In the genomic region with DNA sequence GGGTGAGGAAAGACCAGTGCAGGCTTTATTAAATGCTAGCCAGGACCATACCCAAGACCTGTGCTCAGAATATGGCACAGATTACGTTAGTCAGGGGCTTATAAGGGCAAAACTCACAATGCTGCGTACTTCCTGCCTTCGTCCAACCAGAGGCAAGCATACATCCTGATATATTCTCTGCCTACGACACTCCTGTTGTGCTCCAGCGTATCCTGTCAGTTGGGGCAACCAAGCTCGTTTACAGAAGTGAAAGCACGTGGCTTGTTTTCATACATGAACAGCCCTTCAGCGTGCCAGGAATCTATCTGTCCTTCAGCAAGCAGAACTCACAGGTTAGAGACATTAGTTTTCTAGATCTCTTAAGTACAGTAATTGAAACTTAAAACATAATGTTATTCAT, we compare ENCODE assay signal across 24 mouse cellular contexts.
"Had no signal": no experiment of that assay in that cellular context is flagged by ENCODE, and none has a peak within 500 bp of the region (broad histone marks: within the 10 kb centered on the region; RNA-seq: fewer than 3 reads in every experiment).

No protein-coding gene starts in this region.

- H3K4me2 ChIP-seq: intestine, embryonic 15.5 days; kidney, embryonic 15.5 days; limb, embryonic 12.5 days; limb, embryonic 15.5 days; liver, embryonic 11.5 days; lung, embryonic 14.5 days; midbrain, embryonic 11.5 days; neural tube, embryonic 13.5 days had no signal

- H3K36me3 ChIP-seq: intestine, embryonic 15.5 days; kidney, embryonic 15.5 days; limb, embryonic 12.5 days; limb, embryonic 15.5 days; neural tube, embryonic 13.5 days had no signal

- ATAC-seq: intestine, embryonic 15.5 days; liver, postnatal 0 days; lung, postnatal 0 days had no signal

- H3K9me3 ChIP-seq: intestine, embryonic 15.5 days; kidney, embryonic 15.5 days; limb, embryonic 15.5 days had no signal

- H3K4me1 ChIP-seq: megakaryocyte, embryonic 14.5 days had no signal

- H3K4me3 ChIP-seq: intestine, embryonic 15.5 days; kidney, embryonic 15.5 days; left cerebral cortex, adult 2 months; limb, embryonic 12.5 days; limb, embryonic 15.5 days; megakaryocyte, embryonic 14.5 days; myocyte; neural tube, embryonic 13.5 days had no signal

- H3K9ac ChIP-seq: intestine, embryonic 15.5 days; kidney, embryonic 15.5 days; limb, embryonic 12.5 days; limb, embryonic 15.5 days; liver, embryonic 14.5 days; liver, postnatal 0 days; lung, embryonic 14.5 days; neural tube, embryonic 13.5 days had no signal

- H3K27ac ChIP-seq: intestine, embryonic 15.5 days; kidney, embryonic 15.5 days; left cerebral cortex, adult 2 months; limb, embryonic 12.5 days; limb, embryonic 15.5 days; liver, embryonic 14.5 days; neural tube, embryonic 13.5 days; stomach, postnatal 0 days had no signal

- H3K27me3 ChIP-seq: intestine, embryonic 15.5 days; kidney, embryonic 15.5 days; limb, embryonic 12.5 days; limb, embryonic 15.5 days had no signal

- DNase-seq: kidney, adult 11 months; kidney, adult 8-10 months; kidney, postnatal 10 days; kidney, postnatal 4 days; left cerebral cortex, postnatal 4 days; liver, postnatal 0 days; lung, embryonic 14.5 days; midbrain, embryonic 14.5 days; thymus, adult 2 months; thymus, postnatal 14 days; thymus, postnatal 4 days had no signal
